Comparison of ENCODE assay signal across 21 mouse cellular contexts in the genomic region with DNA sequence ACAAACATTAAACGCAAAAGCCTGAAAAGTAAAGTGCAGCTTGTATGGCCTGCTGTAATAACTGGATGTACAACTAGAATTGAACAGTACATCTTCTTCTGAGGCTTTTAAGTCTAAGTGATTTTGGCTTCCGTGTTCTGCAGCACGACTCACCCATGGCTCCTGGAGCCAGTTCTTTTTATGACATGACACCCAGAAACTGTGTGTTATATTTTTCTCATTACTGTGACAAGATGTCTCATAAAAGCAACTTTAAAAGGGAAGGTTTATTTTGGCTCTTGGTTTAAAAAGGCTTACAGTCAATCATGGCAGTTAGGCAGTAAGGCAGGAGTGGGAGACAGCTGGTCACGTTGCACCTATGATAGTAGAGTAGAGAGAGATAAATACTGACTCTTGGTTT.
DNase-seq lines count a peak whose midpoint lies in the region; ATAC-seq lines count a peak whose summit lies in the region.
"Had no signal": no experiment of that assay in that cellular context is flagged by ENCODE, and none has a peak within 500 bp of the region (broad histone marks: within the 10 kb centered on the region; RNA-seq: fewer than 3 reads in every experiment).

No protein-coding gene starts in this region.

- peak; percentile 88 for ATAC-seq in frontal cortex, adult (ENCODE audit: low TSS enrichment)
- ATAC-seq in cerebellum, adult (ENCODE audit: insufficient number of reproducible peaks, low FRiP score, low TSS enrichment) = no peak
- ATAC-seq: activated CD4-positive, CD25-positive, alpha-beta regulatory T cell, adult 4 months; CD4-positive, CD25-positive, alpha-beta regulatory T cell, adult 4 months; forebrain, embryonic 13.5 days; forebrain, embryonic 15.5 days; Patski had no signal

- intact Hi-C loops in left cerebral cortex, postnatal 4 days (cut with DNase I) = no loop called here

- no peak for DNase-seq in frontal cortex, postnatal 10 days (ENCODE audit: low spot score in 2 of 2)
- peak; percentile 38 for DNase-seq in left cerebral cortex, adult 11 months (ENCODE audit: low spot score)
- no peak for DNase-seq in left cerebral cortex, postnatal 4 days
- DNase-seq in right cerebral cortex, adult 18-20 months = peak; percentile 14
- no peak for DNase-seq in right cerebral cortex, adult 2 months (ENCODE audit: low spot score in 2 of 2)
- DNase-seq: adrenal gland, adult 8-10 months; adrenal gland, postnatal 14 days; adrenal gland, postnatal 36 days; B cell, adult 2 months; cerebellum, adult 11-12 months; cerebellum, adult 2 months; cerebellum, adult 9-10 months; cerebellum, postnatal 10 days; cerebellum, postnatal 25 days had no signal

Comparison
In these comparisons a context has a peak if more than half of its experiments do, and no peak if none do; other contexts are left out.
1. DNase-seq: peak in left cerebral cortex, adult 11 months (single experiment) and right cerebral cortex, adult 18-20 months (single experiment); none in frontal cortex, postnatal 10 days (0 of 2), left cerebral cortex, postnatal 4 days (single experiment) and right cerebral cortex, adult 2 months (0 of 2).